Mouse (Mus musculus): ENCODE data around the gene Creld1. TPM values are rescaled to one million over a fixed set of nuclear protein-coding genes. Genes with fewer than 3 reads are reported as not detected.

Creld1 gene
- total and polyA plus RNA-seq, 2 experiments from 2014 or later: 27.1 to 27.5 TPM

DNA sequence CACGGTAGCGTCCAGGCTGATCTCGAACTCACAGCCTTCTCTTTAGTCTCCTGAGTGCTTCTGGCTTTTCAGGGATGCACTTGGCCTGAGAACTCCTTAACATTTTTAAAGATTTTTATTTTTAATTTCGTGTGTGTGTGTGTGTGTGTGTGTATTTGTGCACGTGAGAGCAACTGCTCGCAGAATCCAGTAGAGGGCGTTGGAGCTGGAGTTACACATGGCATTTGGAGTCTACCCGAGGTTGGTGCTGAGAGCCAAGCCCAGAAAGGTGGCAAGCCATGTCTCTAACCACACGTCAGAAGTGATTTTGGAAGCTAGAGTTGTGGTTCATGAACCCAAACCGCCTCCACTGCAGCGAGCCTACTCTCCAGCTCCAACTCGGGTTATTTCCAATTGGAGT lies 40.0 kb upstream of the Creld1 start:
- 45% methylated on average over 12 of the region's 12 CpGs for WGBS

GRCm38 (mm10) chr6:113444207-113444965 lies 38.7 kb upstream of the Creld1 start:
- no peak overlapping the region for H3K4me3 ChIP-seq (ENCODE audit: low read depth, low read length)
- no peak overlapping the region for H3K27ac ChIP-seq (ENCODE audit: low read depth)
- H3K27me3 ChIP-seq (ENCODE audit: control insufficient read depth, insufficient read depth, low read length): no peaks in the 10 kb centered on the region
- ATAC-seq (ENCODE audit: insufficient read depth, low read depth) (no peak), DNase-seq (ENCODE audit: low spot score) (no peak)
- WGBS: 90% methylated on average over 6 of the region's 8 CpGs
- peaks cover 8% of the 10 kb centered on the region; the same call in 1 of the 2 replicates for H3K4me1 ChIP-seq (ENCODE audit: control insufficient read depth, insufficient read depth)
- peaks cover 26% of the 10 kb centered on the region for H3K36me3 ChIP-seq (replicated peaks; ENCODE audit: control insufficient read depth, insufficient read depth, low read length)
- no peaks in the 10 kb centered on the region for H3K9me3 ChIP-seq (replicated peaks; ENCODE audit: control insufficient read depth, low read length)
- no peak overlapping the region for H3K4me2 ChIP-seq (ENCODE audit: low read depth, low read length)
- no peak for TF ChIP-seq CTCF (IDR thresholded peaks at IDR 0.05; ENCODE audit: low read depth)
- no peak for TF ChIP-seq EP300 (IDR thresholded peaks at IDR 0.05; ENCODE audit: low read depth)
- H3K9ac ChIP-seq (replicated peaks; ENCODE audit: low read depth, low read length): no peak overlapping the region

More for the DNA sequence above, 40.0 kb upstream of the Creld1 start:
- H3K36me3 ChIP-seq (replicated peaks; ENCODE audit: control insufficient read depth, insufficient read depth, low read length): peaks cover 20% of the 10 kb centered on the region
- peak overlapping the region; percentile 94 for H3K9ac ChIP-seq (replicated peaks; ENCODE audit: low read depth, low read length)
- ATAC-seq (ENCODE audit: insufficient read depth, low read depth) (no peak), DNase-seq (ENCODE audit: low spot score) (no peak)
- H3K4me3 ChIP-seq (ENCODE audit: low read depth, low read length): peak overlapping the region; percentile 93
- H3K27ac ChIP-seq (ENCODE audit: low read depth): peak overlapping the region; percentile 63
- H3K4me1 ChIP-seq (ENCODE audit: control insufficient read depth, insufficient read depth): peaks cover 8% of the 10 kb centered on the region; the same call in 1 of the 2 replicates
- no peaks in the 10 kb centered on the region for H3K9me3 ChIP-seq (replicated peaks; ENCODE audit: control insufficient read depth, low read length)
- TF ChIP-seq EP300 (IDR thresholded peaks at IDR 0.05; ENCODE audit: low read depth) (no peak), CTCF (IDR thresholded peaks at IDR 0.05; ENCODE audit: low read depth) (peak; percentile 19; the same call in 1 of the 2 replicates)
- peak overlapping the region; percentile 98 for H3K4me2 ChIP-seq (ENCODE audit: low read depth, low read length)
- no peaks in the 10 kb centered on the region for H3K27me3 ChIP-seq (ENCODE audit: control insufficient read depth, insufficient read depth, low read length)

- Histone ChIP-seq H3K9me3 (replicated peaks; ENCODE audit: control insufficient read depth, low read length) (no peaks in the 10 kb centered on the region), H3K36me3 (replicated peaks; ENCODE audit: control insufficient read depth, insufficient read depth, low read length) (peaks cover 26% of the 10 kb centered on the region), H3K4me3 (ENCODE audit: low read depth, low read length) (no peak overlapping the region), H3K4me1 (ENCODE audit: control insufficient read depth, insufficient read depth) (peaks cover 19% of the 10 kb centered on the region), H3K4me2 (ENCODE audit: low read depth, low read length) (no peak overlapping the region), H3K9ac (replicated peaks; ENCODE audit: low read depth, low read length) (no peak overlapping the region), H3K27ac (ENCODE audit: low read depth) (no peak overlapping the region), H3K27me3 (ENCODE audit: control insufficient read depth, insufficient read depth, low read length) (no peaks in the 10 kb centered on the region)
- WGBS: 92% methylated on average over 4 of the region's 4 CpGs
- no peak for DNase-seq (ENCODE audit: low spot score)
- no peak for ATAC-seq (ENCODE audit: insufficient read depth, low read depth)
- TF ChIP-seq EP300 (IDR thresholded peaks at IDR 0.05; ENCODE audit: low read depth) (no peak), CTCF (IDR thresholded peaks at IDR 0.05; ENCODE audit: low read depth) (no peak)
These were observed 35.5 kb upstream of the Creld1 start for GRCm38 (mm10) chr6:113447639-113448038.

DNA sequence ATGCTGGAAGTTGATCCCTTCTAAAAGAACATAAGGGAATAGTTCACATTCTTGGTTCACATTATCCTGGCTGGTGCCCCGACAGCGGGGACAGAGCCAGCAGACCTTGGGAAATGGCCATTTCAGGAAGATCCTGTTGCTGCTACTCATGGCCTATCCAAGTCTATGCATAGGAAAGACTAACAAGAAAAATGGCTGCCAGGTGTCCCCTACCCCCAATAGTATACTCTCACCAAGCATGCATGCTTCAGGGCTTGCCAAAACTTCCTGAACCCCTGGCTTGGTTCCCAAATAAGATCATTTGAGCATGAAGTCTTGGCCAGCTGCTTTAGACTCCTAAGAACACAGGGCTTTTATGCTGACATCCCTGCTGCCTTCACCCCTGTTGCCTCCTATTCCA lies 31.3 kb upstream of the Creld1 start:
- Histone ChIP-seq H3K27ac (ENCODE audit: low read depth) (peak overlapping the region; percentile 34; the same call in 1 of the 2 replicates), H3K36me3 (replicated peaks; ENCODE audit: control insufficient read depth, insufficient read depth, low read length) (peaks cover 19% of the 10 kb centered on the region), H3K4me3 (ENCODE audit: low read depth, low read length) (no peak overlapping the region), H3K9me3 (replicated peaks; ENCODE audit: control insufficient read depth, low read length) (no peaks in the 10 kb centered on the region), H3K9ac (replicated peaks; ENCODE audit: low read depth, low read length) (no peak overlapping the region), H3K4me1 (ENCODE audit: control insufficient read depth, insufficient read depth) (peaks cover 13% of the 10 kb centered on the region; the same call in 1 of the 2 replicates), H3K27me3 (ENCODE audit: control insufficient read depth, insufficient read depth, low read length) (no peaks in the 10 kb centered on the region), H3K4me2 (ENCODE audit: low read depth, low read length) (no peak overlapping the region)
- peak; percentile 15 for DNase-seq (ENCODE audit: low spot score)
- peak; percentile 47; the same call in 1 of the 2 replicates for ATAC-seq (ENCODE audit: insufficient read depth, low read depth)
- WGBS: 31% methylated on average over 2 of the region's 2 CpGs
- TF ChIP-seq CTCF (IDR thresholded peaks at IDR 0.05; ENCODE audit: low read depth): no peak
- TF ChIP-seq EP300 (IDR thresholded peaks at IDR 0.05; ENCODE audit: low read depth): no peak

DNA sequence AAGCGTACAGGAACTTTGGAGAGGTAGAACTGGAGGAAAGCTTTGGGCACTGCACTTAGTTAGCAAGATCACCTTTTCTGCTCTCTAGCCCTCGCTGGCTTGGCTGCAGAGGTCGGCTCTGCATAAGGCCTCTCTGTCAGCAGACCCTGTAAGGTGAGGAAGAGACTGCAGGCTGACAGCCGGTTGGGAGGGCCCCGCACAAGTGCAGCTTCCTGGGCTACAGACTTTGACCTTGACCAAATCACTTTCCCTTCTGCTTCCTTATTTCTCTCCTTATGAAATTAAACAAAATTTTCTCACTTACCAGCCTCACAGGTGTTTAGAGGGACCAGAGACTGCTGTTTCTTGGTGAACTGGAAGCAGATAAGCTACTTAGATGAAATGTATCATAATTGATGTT lies 28.1 kb upstream of the Creld1 start:
- Histone ChIP-seq H3K4me3 (ENCODE audit: low read depth, low read length) (no peak overlapping the region), H3K4me1 (ENCODE audit: control insufficient read depth, insufficient read depth) (peaks cover 13% of the 10 kb centered on the region; the same call in 1 of the 2 replicates), H3K9ac (replicated peaks; ENCODE audit: low read depth, low read length) (no peak overlapping the region), H3K4me2 (ENCODE audit: low read depth, low read length) (no peak overlapping the region), H3K27me3 (ENCODE audit: control insufficient read depth, insufficient read depth, low read length) (no peaks in the 10 kb centered on the region), H3K9me3 (replicated peaks; ENCODE audit: control insufficient read depth, low read length) (no peaks in the 10 kb centered on the region), H3K27ac (ENCODE audit: low read depth) (no peak overlapping the region), H3K36me3 (replicated peaks; ENCODE audit: control insufficient read depth, insufficient read depth, low read length) (no peaks in the 10 kb centered on the region)
- DNase-seq (ENCODE audit: low spot score) (no peak), ATAC-seq (ENCODE audit: insufficient read depth, low read depth) (no peak)
- TF ChIP-seq CTCF (IDR thresholded peaks at IDR 0.05; ENCODE audit: low read depth): no peak
- TF ChIP-seq EP300 (IDR thresholded peaks at IDR 0.05; ENCODE audit: low read depth): no peak
- WGBS: 53% methylated on average over 5 of the region's 5 CpGs
